Mouse (Mus musculus) limb, embryonic 10.5 days (tissue): ENCODE data around the gene Unc45b. TPM values are rescaled to one million over a fixed set of nuclear protein-coding genes. Genes with fewer than 3 reads are reported as not detected.
"Not testable (repeated sequence)": the region's sequence is repeated elsewhere in the genome, so short reads cannot be mapped to it uniquely, and the experiment has no call there.

Experiments used
- DNase-seq: peaks from one replicate; pipeline ENCODE4 v3.0.0-alpha.2; 2017; ENCODE audit warnings: low spot score
- H3K27ac ChIP-seq: fragments of 300-500 bp; sonication (generic); 2 replicates; pipeline ENCODE4 v1.5.1; 2016; ENCODE audit warnings: mild to moderate bottlenecking
- H3K27me3 ChIP-seq: fragments of 300-500 bp; sonication (generic); 2 replicates; pipeline ENCODE4 v1.6.1; 2016; ENCODE audit warnings: low read depth, mild to moderate bottlenecking; ENCODE audit not compliant: poor library complexity, severe bottlenecking
- H3K36me3 ChIP-seq: fragments of 300-500 bp; sonication (generic); 2 replicates; pipeline ENCODE4 v1.6.1; 2016; ENCODE audit warnings: mild to moderate bottlenecking, moderate library complexity
- H3K4me1 ChIP-seq: fragments of 300-500 bp; sonication (generic); 2 replicates; pipeline ENCODE4 v1.6.1; 2016
- H3K4me3 ChIP-seq: fragments of 300-500 bp; sonication (generic); 2 replicates; pipeline ENCODE4 v1.5.1; 2016; ENCODE audit warnings: mild to moderate bottlenecking, moderate library complexity
- H3K9me3 ChIP-seq: fragments of 300-500 bp; sonication (generic); replicated peaks from 2 replicates; pipeline ENCODE4 v1.6.1; 2016; ENCODE audit warnings: mild to moderate bottlenecking
- WGBS: fragments of 180-500 bp; shearing (Covaris S2); methylation state at CpG from one replicate; pipeline ENCODE4 v1.1.7; 2016; 5-methylcytosine and 5-hydroxymethylcytosine counted together
- polyA plus RNA-seq: library from polyadenylated mRNA; unstranded; fragments of >200 nt; fragmentation: Nextera tagmentation; extraction: Ambion mirVana; gene quantifications from 2 replicates; pipeline ENCODE4 v1.2.1, GENCODE M21; 2016

Unc45b gene
- polyA plus RNA-seq, 1 experiment from 2014 or later, result 1.4 TPM

- Histone ChIP-seq H3K27ac (no peak overlapping the region), H3K27me3 (no peaks in the 10 kb centered on the region), H3K4me3 (no peak overlapping the region), H3K36me3 (peaks cover 71% of the 10 kb centered on the region), H3K4me1 (peaks cover 16% of the 10 kb centered on the region), H3K9me3 (no peaks in the 10 kb centered on the region)
- 67% methylated on average over 8 of the region's 8 CpGs for WGBS
- no peak for DNase-seq
Measured at GRCm38 (mm10) chr11:82904952-82905351, 5.4 kb upstream of the Unc45b start.

DNA sequence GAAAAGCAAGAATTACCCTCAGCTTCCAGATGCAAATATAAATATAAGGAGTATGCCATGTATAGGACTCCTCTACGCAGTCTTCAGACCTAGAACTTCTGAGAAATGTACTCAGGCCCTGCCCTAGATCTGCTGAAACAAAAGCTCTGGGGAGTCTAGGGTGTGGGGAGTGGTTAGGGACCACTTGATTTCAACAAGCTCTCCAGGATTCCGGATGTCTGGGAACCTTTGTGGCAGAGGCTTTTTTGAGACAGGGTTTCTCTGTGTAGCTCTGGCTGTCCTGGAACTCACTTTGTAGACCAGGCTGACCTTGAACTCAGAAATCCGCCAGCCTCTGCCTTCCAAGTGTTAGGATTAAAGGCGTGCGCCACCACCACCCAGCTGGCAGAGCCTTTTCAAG, 4.5 kb upstream of the Unc45b start:
- peaks cover 6% of the 10 kb centered on the region; the same call in 1 of the 2 replicates for H3K27me3 ChIP-seq
- no peak overlapping the region for H3K27ac ChIP-seq
- no peak for DNase-seq
- WGBS, result 96% methylated on average over 5 of the region's 5 CpGs
- no peak overlapping the region for H3K4me3 ChIP-seq
- no peaks in the 10 kb centered on the region for H3K9me3 ChIP-seq
- H3K36me3 ChIP-seq, result peaks cover 62% of the 10 kb centered on the region
- peaks cover 16% of the 10 kb centered on the region for H3K4me1 ChIP-seq

- Histone ChIP-seq H3K27me3 (peaks cover 21% of the 10 kb centered on the region; the same call in 1 of the 2 replicates), H3K27ac (peak within 1 kb of the TSS; percentile 88)
Measured at GRCm38 (mm10) chr11:82907651-82908607, 2.4 kb upstream of the Unc45b start, which contains the start of gene Nle1. Gene Nle1 (minus strand): TSS chr11:82908411.

DNA sequence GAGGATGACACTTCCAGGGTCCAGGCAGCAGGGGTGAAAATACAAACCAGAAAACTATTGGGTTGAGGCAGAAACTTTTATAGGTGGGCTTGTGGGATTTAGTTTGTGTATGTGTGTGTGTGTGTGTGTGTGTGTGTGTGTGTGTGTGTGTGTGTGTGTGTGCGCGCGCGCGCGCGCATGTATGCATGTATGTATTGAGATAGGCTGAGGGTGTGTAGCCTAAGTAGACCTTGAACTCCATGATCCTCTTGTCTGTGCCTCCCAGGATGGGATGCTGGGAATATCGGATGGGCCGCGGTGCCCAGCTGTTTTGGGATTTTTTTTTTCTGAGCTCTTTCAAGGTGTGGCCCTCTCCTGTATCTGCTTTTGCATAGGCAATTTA, 1.8 kb upstream of the Unc45b start:
- no peaks in the 10 kb centered on the region for H3K9me3 ChIP-seq
- DNase-seq, result no peak
- H3K4me3 ChIP-seq, result peak overlapping the region; percentile 91
- H3K27me3 ChIP-seq, result peaks cover 27% of the 10 kb centered on the region; the same call in 1 of the 2 replicates
- peaks cover 16% of the 10 kb centered on the region for H3K4me1 ChIP-seq
- 54% methylated on average over 10 of the region's 10 CpGs for WGBS
- H3K36me3 ChIP-seq, result peaks cover 34% of the 10 kb centered on the region
- peak overlapping the region; percentile 88 for H3K27ac ChIP-seq

More at GRCm38 (mm10) chr11:82907651-82908607, 2.4 kb upstream of the Unc45b start, which contains the start of gene Nle1:
- 2% methylated on average over 71 of the region's 73 CpGs for WGBS
- H3K4me1 ChIP-seq, result peaks cover 16% of the 10 kb centered on the region
- H3K4me3 ChIP-seq, result peak within 1 kb of the TSS; percentile 91
- DNase-seq, result peak; percentile 97
- no peaks in the 10 kb centered on the region for H3K9me3 ChIP-seq
- H3K36me3 ChIP-seq, result peaks cover 41% of the 10 kb centered on the region

DNA sequence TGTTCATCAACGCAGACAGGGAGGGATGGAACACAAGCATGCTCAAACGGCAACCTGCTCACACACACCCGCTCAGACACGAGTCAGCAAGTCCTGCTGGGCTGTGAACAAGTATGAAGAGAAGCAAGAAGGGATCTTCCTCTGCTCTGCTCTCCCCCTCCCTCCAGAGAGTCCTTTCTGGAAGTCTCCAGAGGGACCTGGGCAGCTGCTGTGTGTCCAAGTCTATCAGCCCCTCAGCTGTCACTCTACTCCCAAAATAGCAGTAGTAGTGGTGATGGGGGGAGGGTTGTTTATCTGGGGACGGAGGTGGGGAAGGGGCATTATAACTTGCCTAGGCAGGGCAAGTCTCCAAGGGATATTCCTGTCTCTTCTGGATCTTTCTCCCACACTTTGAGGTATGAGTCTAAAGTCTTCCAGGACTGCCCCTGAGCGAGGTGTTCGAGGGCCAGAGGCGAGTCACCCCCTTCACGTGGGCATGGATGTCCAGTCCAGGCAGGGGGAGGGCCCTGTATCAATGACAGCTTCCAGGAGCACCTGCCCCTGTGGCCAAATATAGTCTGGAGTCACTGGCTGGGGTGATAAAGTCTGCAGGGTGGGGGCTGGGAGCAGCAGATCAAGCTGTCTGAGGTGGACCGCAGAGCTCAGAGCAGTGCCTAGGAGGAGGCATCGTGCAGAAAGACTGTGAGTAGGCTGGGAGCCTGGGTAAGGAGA, 484 bp downstream of the Unc45b start:
- Histone ChIP-seq H3K36me3 (peaks cover 12% of the 10 kb centered on the region), H3K27ac (no peak overlapping the region), H3K4me3 (no peak overlapping the region), H3K27me3 (peaks cover 32% of the 10 kb centered on the region; the same call in 1 of the 2 replicates), H3K4me1 (peaks cover 16% of the 10 kb centered on the region), H3K9me3 (no peaks in the 10 kb centered on the region)
- WGBS, result 84% methylated on average over 11 of the region's 11 CpGs
- no peak for DNase-seq

- Histone ChIP-seq H3K9me3 (no peaks in the 10 kb centered on the region), H3K27ac (no peak overlapping the region), H3K4me3 (peak overlapping the region; percentile 27), H3K4me1 (no peaks in the 10 kb centered on the region), H3K27me3 (peaks cover 46% of the 10 kb centered on the region), H3K36me3 (no peaks in the 10 kb centered on the region)
- WGBS, result 10% methylated on average over 16 of the region's 16 CpGs
- DNase-seq, result peak; percentile 92
Measured at GRCm38 (mm10) chr11:82914711-82915352, 4.5 kb downstream of the Unc45b start.

DNA sequence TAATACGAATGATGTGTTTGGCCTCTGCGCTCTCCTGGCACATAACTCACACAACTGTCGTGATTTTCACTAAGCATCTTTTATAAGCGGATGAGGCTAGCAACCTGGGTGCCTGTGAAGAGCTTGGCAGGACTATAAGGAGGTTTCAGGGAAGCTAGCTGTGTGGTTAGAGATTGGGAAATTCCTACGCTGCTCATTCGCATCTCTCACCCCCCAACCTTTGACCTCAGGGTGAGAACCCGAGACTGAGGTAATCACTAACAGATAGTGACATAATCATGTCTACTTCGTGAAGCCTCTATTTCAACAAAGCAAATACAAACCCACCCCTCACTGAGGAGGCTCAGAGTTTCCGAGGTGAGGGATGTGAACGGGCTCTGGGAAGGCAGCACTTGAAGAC, 10.4 kb downstream of the Unc45b start:
- WGBS, result 45% methylated on average over 10 of the region's 10 CpGs
- Histone ChIP-seq H3K9me3 (no peaks in the 10 kb centered on the region), H3K27me3 (peaks cover 52% of the 10 kb centered on the region), H3K4me1 (no peaks in the 10 kb centered on the region), H3K27ac (no peak overlapping the region), H3K4me3 (no peak overlapping the region), H3K36me3 (no peaks in the 10 kb centered on the region)
- no peak for DNase-seq

- no peaks in the 10 kb centered on the region for H3K4me1 ChIP-seq
- no peak overlapping the region for H3K4me3 ChIP-seq
- H3K27me3 ChIP-seq, result peaks cover 60% of the 10 kb centered on the region
- no peak for DNase-seq
- WGBS, result 75% methylated on average over 4 of the region's 4 CpGs
- no peaks in the 10 kb centered on the region for H3K9me3 ChIP-seq
- H3K36me3 ChIP-seq, result no peaks in the 10 kb centered on the region
- H3K27ac ChIP-seq, result no peak overlapping the region
Measured at GRCm38 (mm10) chr11:82921691-82922090, 11.3 kb downstream of the Unc45b start.

GRCm38 (mm10) chr11:82923910-82924309, 13.6 kb downstream of the Unc45b start:
- WGBS, result 90% methylated on average over 6 of the region's 6 CpGs
- peaks cover 71% of the 10 kb centered on the region for H3K27me3 ChIP-seq
- not testable (repeated sequence) for H3K27ac ChIP-seq, H3K4me1 ChIP-seq, H3K9me3 ChIP-seq, H3K36me3 ChIP-seq, H3K4me3 ChIP-seq, DNase-seq

GRCm38 (mm10) chr11:82928897-82929632, 18.7 kb downstream of the Unc45b start:
- Histone ChIP-seq H3K4me3 (no peak overlapping the region), H3K4me1 (peaks cover 14% of the 10 kb centered on the region), H3K27ac (no peak overlapping the region), H3K9me3 (no peaks in the 10 kb centered on the region), H3K27me3 (peaks cover 84% of the 10 kb centered on the region), H3K36me3 (no peaks in the 10 kb centered on the region)
- no peak for DNase-seq
- WGBS, result 32% methylated on average over 20 of the region's 20 CpGs

DNA sequence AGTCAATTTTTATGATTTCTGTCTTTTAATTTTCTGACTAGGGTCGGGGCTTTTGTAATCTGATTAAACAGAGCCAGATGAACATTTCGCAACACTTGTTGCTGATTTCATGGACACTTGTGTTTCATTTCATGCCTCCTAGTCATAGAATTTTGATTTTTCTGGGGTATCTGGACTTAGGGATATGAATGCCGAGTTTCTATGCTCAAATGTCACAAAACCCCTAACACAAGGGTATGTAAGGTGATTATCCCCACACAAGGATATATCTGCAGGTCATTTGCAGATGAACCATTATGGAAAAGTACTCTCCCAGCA, 19.2 kb downstream of the Unc45b start:
- Histone ChIP-seq H3K4me1 (peaks cover 14% of the 10 kb centered on the region), H3K36me3 (no peaks in the 10 kb centered on the region), H3K9me3 (no peaks in the 10 kb centered on the region), H3K27ac (no peak overlapping the region), H3K4me3 (no peak overlapping the region), H3K27me3 (peaks cover 89% of the 10 kb centered on the region)
- no peak for DNase-seq
- WGBS, result 60% methylated on average over 3 of the region's 3 CpGs

DNA sequence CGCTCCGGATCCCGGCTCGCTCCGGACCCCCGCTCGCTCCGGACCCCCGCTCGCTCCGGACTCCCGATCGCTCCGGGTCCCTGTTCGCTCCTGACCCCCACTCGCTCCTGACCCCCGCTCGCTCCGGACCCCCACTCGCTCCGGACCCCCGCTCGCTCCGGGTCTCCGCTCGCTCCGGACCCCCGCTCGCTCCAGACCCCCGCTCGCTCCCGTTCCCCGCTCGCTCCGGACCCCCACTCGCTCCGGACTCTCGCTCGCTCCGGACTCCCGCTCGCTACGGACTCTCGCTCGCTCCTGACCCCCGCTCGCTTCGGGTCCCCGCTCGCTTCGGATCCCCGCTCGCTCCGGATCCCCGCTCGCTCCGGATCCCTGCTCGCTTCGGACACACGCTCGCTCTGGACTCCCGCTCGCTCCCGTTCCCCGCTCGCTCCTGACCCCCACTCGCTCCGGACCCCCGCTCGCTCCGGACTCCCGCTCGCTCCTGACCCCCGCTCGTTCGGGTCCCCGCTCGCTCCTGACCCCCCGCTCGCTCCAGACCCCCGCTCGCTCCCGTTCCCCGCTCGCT, 20.1 kb downstream of the Unc45b start:
- not testable (repeated sequence) for DNase-seq

More for the DNA sequence above, 20.1 kb downstream of the Unc45b start:
- peaks cover 93% of the 10 kb centered on the region for H3K27me3 ChIP-seq
- H3K4me1 ChIP-seq, result peaks cover 14% of the 10 kb centered on the region
- H3K27ac ChIP-seq, H3K9me3 ChIP-seq, H3K36me3 ChIP-seq: not testable (repeated sequence)
- 2% methylated on average over 84 of the region's 85 CpGs for WGBS
- H3K4me3 ChIP-seq, result peak overlapping the region; percentile 51
